31 mouse cellular contexts compared by ENCODE assay signal in the genomic region with DNA sequence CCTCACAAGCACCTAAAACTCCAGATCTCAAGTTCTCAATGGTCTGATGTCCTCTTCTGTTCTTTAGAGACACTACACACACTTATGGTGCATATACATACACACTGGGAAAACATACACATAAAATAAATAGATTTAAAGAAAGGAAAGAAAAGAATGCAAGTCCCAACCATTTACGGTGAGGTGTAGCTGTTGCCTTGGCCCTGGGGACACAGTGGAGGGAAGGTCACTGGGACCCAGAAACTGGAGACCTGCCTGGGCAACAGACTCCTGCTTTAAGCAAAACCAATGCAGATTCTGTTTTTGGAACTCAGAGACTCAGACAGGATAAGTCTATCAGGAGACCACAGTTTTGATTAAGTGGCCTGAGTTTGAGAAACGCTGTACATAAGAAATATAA.
"Had no signal": no experiment of that assay in that cellular context is flagged by ENCODE, and none has a peak within 500 bp of the region (broad histone marks: within the 10 kb centered on the region; RNA-seq: fewer than 3 reads in every experiment).

No protein-coding gene starts in this region.

- H3K36me3 ChIP-seq: heart, embryonic 13.5 days; heart, embryonic 15.5 days; hindbrain, embryonic 10.5 days; hindbrain, embryonic 12.5 days; hindbrain, embryonic 13.5 days; hindbrain, embryonic 15.5 days; intestine, embryonic 15.5 days; kidney, embryonic 15.5 days had no signal

- H3K4me3 ChIP-seq: heart, embryonic 12.5 days; heart, embryonic 13.5 days; heart, embryonic 15.5 days; hindbrain, embryonic 10.5 days; hindbrain, embryonic 12.5 days; hindbrain, embryonic 13.5 days; hindbrain, embryonic 15.5 days; intestine, embryonic 15.5 days; kidney, embryonic 15.5 days; layer of hippocampus, adult 2 months; left cerebral cortex, adult 2 months had no signal

- H3K4me2 ChIP-seq: heart, embryonic 12.5 days; heart, embryonic 13.5 days; heart, embryonic 15.5 days; hindbrain, embryonic 12.5 days; hindbrain, embryonic 13.5 days; hindbrain, embryonic 14.5 days; hindbrain, embryonic 15.5 days; intestine, embryonic 15.5 days; kidney, embryonic 15.5 days had no signal

- H3K27me3 ChIP-seq: heart, embryonic 12.5 days; heart, embryonic 13.5 days; heart, embryonic 15.5 days; hindbrain, embryonic 12.5 days; hindbrain, embryonic 13.5 days; hindbrain, embryonic 15.5 days; intestine, embryonic 15.5 days; kidney, embryonic 15.5 days had no signal

- DNase-seq: heart, postnatal 36 days; kidney, adult 11 months; kidney, adult 18-20 months; kidney, adult 2 months; kidney, adult 8-10 months; kidney, adult 9 months; kidney, postnatal 10 days; kidney, postnatal 14 days; kidney, postnatal 25 days; kidney, postnatal 36 days; kidney, postnatal 4 days; layer of hippocampus, adult 9-11 months; layer of hippocampus, postnatal 36 days had no signal

- H3K9me3 ChIP-seq: heart, embryonic 13.5 days; heart, embryonic 15.5 days; hindbrain, embryonic 10.5 days; hindbrain, embryonic 15.5 days; intestine, embryonic 15.5 days; kidney, embryonic 15.5 days had no signal

- ATAC-seq: hindbrain, embryonic 16.5 days; hindbrain, postnatal 0 days; inflammation-experienced regulatory T-cells, adult 6 months; intestine, embryonic 15.5 days; intestine, embryonic 16.5 days; intestine, postnatal 0 days had no signal

- H3K4me1 ChIP-seq: hindbrain, embryonic 10.5 days; hindbrain, embryonic 12.5 days; hindbrain, embryonic 13.5 days; hindbrain, embryonic 15.5 days; intestine, embryonic 15.5 days; kidney, embryonic 15.5 days had no signal

- H3K27ac ChIP-seq: heart, embryonic 13.5 days; heart, embryonic 15.5 days; hindbrain, embryonic 10.5 days; hindbrain, embryonic 12.5 days; hindbrain, embryonic 13.5 days; hindbrain, embryonic 14.5 days; hindbrain, embryonic 15.5 days; hindbrain, postnatal 0 days; intestine, embryonic 15.5 days; kidney, embryonic 15.5 days; kidney, postnatal 0 days; layer of hippocampus, adult 2 months; left cerebral cortex, adult 2 months had no signal

- H3K9ac ChIP-seq: heart, embryonic 12.5 days; heart, embryonic 13.5 days; heart, embryonic 15.5 days; hindbrain, embryonic 12.5 days; hindbrain, embryonic 13.5 days; hindbrain, embryonic 14.5 days; hindbrain, embryonic 15.5 days; intestine, embryonic 15.5 days; kidney, embryonic 15.5 days had no signal
